Mouse (Mus musculus): ENCODE data around the gene Mier2. TPM values are rescaled to one million over a fixed set of nuclear protein-coding genes. Genes with fewer than 3 reads are reported as not detected.

The Mier2 gene
- polyA plus RNA-seq, 1 experiment from 2014 or later = 74.8 TPM

- ATAC-seq (ENCODE audit: insufficient number of reproducible peaks, insufficient read depth, low FRiP score, low TSS enrichment, low read depth) = no peak
These were observed 19.8 kb upstream of the Mier2 start for GRCm38 (mm10) chr10:79574796-79575195.

GRCm38 (mm10) chr10:79574350-79574749 is 19.4 kb upstream of the Mier2 start:
- Histone ChIP-seq H3K9ac (replicated peaks) (no peak overlapping the region), H3K4me3 (replicated peaks) (no peak overlapping the region), H3K27ac (no peak overlapping the region), H3K4me2 (no peak overlapping the region), H3K9me3 (no peaks in the 10 kb centered on the region), H3K27me3 (peaks cover 6% of the 10 kb centered on the region; the same call in 1 of the 2 replicates), H3K4me1 (replicated peaks) (no peaks in the 10 kb centered on the region), H3K36me3 (no peaks in the 10 kb centered on the region)
- WGBS = 83% methylated on average over 8 of the region's 8 CpGs
- ATAC-seq (ENCODE audit: insufficient number of reproducible peaks, insufficient read depth, low FRiP score, low TSS enrichment, low read depth) = no peak

More at GRCm38 (mm10) chr10:79574796-79575195, 19.8 kb upstream of the Mier2 start:
- Histone ChIP-seq H3K27me3 (peaks cover 9% of the 10 kb centered on the region; the same call in 1 of the 2 replicates), H3K9me3 (no peaks in the 10 kb centered on the region), H3K4me1 (replicated peaks) (no peaks in the 10 kb centered on the region), H3K4me2 (no peak overlapping the region), H3K4me3 (replicated peaks) (no peak overlapping the region), H3K27ac (no peak overlapping the region), H3K9ac (replicated peaks) (no peak overlapping the region), H3K36me3 (no peaks in the 10 kb centered on the region)
- 91% methylated on average over 6 of the region's 6 CpGs for WGBS

GRCm38 (mm10) chr10:79573611-79574010 is 18.6 kb upstream of the Mier2 start:
- Histone ChIP-seq H3K36me3 (no peaks in the 10 kb centered on the region), H3K4me1 (replicated peaks) (no peaks in the 10 kb centered on the region), H3K4me3 (replicated peaks) (no peak overlapping the region), H3K27me3 (no peaks in the 10 kb centered on the region; the same call in 1 of the 2 replicates), H3K9ac (replicated peaks) (no peak overlapping the region), H3K4me2 (no peak overlapping the region), H3K27ac (no peak overlapping the region), H3K9me3 (no peaks in the 10 kb centered on the region)
- ATAC-seq (ENCODE audit: insufficient number of reproducible peaks, insufficient read depth, low FRiP score, low TSS enrichment, low read depth) = no peak
- WGBS = 91% methylated on average over 6 of the region's 6 CpGs

- Histone ChIP-seq H3K4me2 (no peak overlapping the region), H3K27me3 (no peaks in the 10 kb centered on the region), H3K36me3 (no peaks in the 10 kb centered on the region), H3K27ac (no peak overlapping the region), H3K9me3 (peaks cover 9% of the 10 kb centered on the region; the same call in 1 of the 2 replicates), H3K4me3 (replicated peaks) (no peak overlapping the region), H3K4me1 (replicated peaks) (no peaks in the 10 kb centered on the region), H3K9ac (replicated peaks) (no peak overlapping the region)
- ATAC-seq (ENCODE audit: insufficient number of reproducible peaks, insufficient read depth, low FRiP score, low TSS enrichment, low read depth) = no peak
- 90% methylated on average over 2 of the region's 2 CpGs for whole genome bisulfite sequencing
These were observed 16.3 kb upstream of the Mier2 start for GRCm38 (mm10) chr10:79571314-79571713.

- Histone ChIP-seq H3K4me3 (replicated peaks) (no peak overlapping the region), H3K4me2 (no peak overlapping the region), H3K4me1 (replicated peaks) (no peaks in the 10 kb centered on the region), H3K27me3 (no peaks in the 10 kb centered on the region), H3K9ac (replicated peaks) (no peak overlapping the region), H3K9me3 (peaks cover 14% of the 10 kb centered on the region; the same call in 1 of the 2 replicates), H3K36me3 (no peaks in the 10 kb centered on the region), H3K27ac (no peak overlapping the region)
- WGBS = 93% methylated on average over 5 of the region's 5 CpGs
- ATAC-seq (ENCODE audit: insufficient number of reproducible peaks, insufficient read depth, low FRiP score, low TSS enrichment, low read depth) = no peak
These were observed 14.9 kb upstream of the Mier2 start for GRCm38 (mm10) chr10:79569921-79570320.

- peaks cover 17% of the 10 kb centered on the region for H3K9me3 ChIP-seq
- no peaks in the 10 kb centered on the region for H3K36me3 ChIP-seq
- WGBS = 85% methylated on average over 2 of the region's 2 CpGs
- no peak overlapping the region for H3K4me3 ChIP-seq (replicated peaks)
- H3K4me2 ChIP-seq = no peak overlapping the region
- no peak overlapping the region for H3K9ac ChIP-seq (replicated peaks)
- ATAC-seq (ENCODE audit: insufficient number of reproducible peaks, insufficient read depth, low FRiP score, low TSS enrichment, low read depth) = no peak
- no peaks in the 10 kb centered on the region for H3K4me1 ChIP-seq (replicated peaks)
- no peaks in the 10 kb centered on the region for H3K27me3 ChIP-seq
- H3K27ac ChIP-seq = no peak overlapping the region
These were observed 4.7 kb upstream of the Mier2 start for GRCm38 (mm10) chr10:79559716-79560115.

GRCm38 (mm10) chr10:79557496-79557895 is 2.5 kb upstream of the Mier2 start:
- H3K36me3 ChIP-seq = no peaks in the 10 kb centered on the region
- no peak overlapping the region for H3K4me3 ChIP-seq (replicated peaks)
- no peak overlapping the region for H3K27ac ChIP-seq
- peaks cover 6% of the 10 kb centered on the region; the same call in 1 of the 2 replicates for H3K9me3 ChIP-seq
- WGBS = 93% methylated on average over 5 of the region's 5 CpGs
- H3K4me2 ChIP-seq = no peak overlapping the region
- ATAC-seq (ENCODE audit: insufficient number of reproducible peaks, insufficient read depth, low FRiP score, low TSS enrichment, low read depth) = no peak
- H3K4me1 ChIP-seq (replicated peaks) = peaks cover 18% of the 10 kb centered on the region
- no peaks in the 10 kb centered on the region for H3K27me3 ChIP-seq
- no peak overlapping the region for H3K9ac ChIP-seq (replicated peaks)

- no peaks in the 10 kb centered on the region for H3K27me3 ChIP-seq
- H3K4me2 ChIP-seq = no peak overlapping the region
- H3K27ac ChIP-seq = no peak overlapping the region
- no peaks in the 10 kb centered on the region for H3K36me3 ChIP-seq
- ATAC-seq (ENCODE audit: insufficient number of reproducible peaks, insufficient read depth, low FRiP score, low TSS enrichment, low read depth) = no peak
- no peak overlapping the region for H3K4me3 ChIP-seq (replicated peaks)
- 89% methylated on average over 5 of the region's 5 CpGs for WGBS
- no peak overlapping the region for H3K9ac ChIP-seq (replicated peaks)
- peaks cover 23% of the 10 kb centered on the region for H3K4me1 ChIP-seq (replicated peaks)
- H3K9me3 ChIP-seq = peaks cover 6% of the 10 kb centered on the region; the same call in 1 of the 2 replicates
These were observed 2.0 kb upstream of the Mier2 start for GRCm38 (mm10) chr10:79556951-79557350.

- peak; percentile 72 for ATAC-seq (ENCODE audit: insufficient number of reproducible peaks, insufficient read depth, low FRiP score, low TSS enrichment, low read depth)
- no peaks in the 10 kb centered on the region for H3K27me3 ChIP-seq
- peak overlapping the region; percentile 89 for H3K4me2 ChIP-seq
- peaks cover 23% of the 10 kb centered on the region for H3K4me1 ChIP-seq (replicated peaks)
- peaks cover 10% of the 10 kb centered on the region for H3K36me3 ChIP-seq
- H3K9ac ChIP-seq (replicated peaks) = peak overlapping the region; percentile 97
- no peak overlapping the region for H3K27ac ChIP-seq
- H3K4me3 ChIP-seq (replicated peaks) = peak overlapping the region; percentile 96
- 27% methylated on average over 7 of the region's 7 CpGs for WGBS
- H3K9me3 ChIP-seq = peaks cover 4% of the 10 kb centered on the region; the same call in 1 of the 2 replicates
These were observed 282 bp upstream of the Mier2 start for GRCm38 (mm10) chr10:79555238-79555724.

- WGBS = 43% methylated on average over 10 of the region's 10 CpGs
- H3K27ac ChIP-seq = no peak overlapping the region
These were observed 1.3 kb downstream of the Mier2 start for GRCm38 (mm10) chr10:79553691-79554090.

GRCm38 (mm10) chr10:79553176-79553575 is 1.8 kb downstream of the Mier2 start:
- WGBS = 87% methylated on average over 6 of the region's 6 CpGs
- peak overlapping the region; percentile 96 for H3K4me3 ChIP-seq (replicated peaks)
- no peak for ATAC-seq (ENCODE audit: insufficient number of reproducible peaks, insufficient read depth, low FRiP score, low TSS enrichment, low read depth)
- H3K4me1 ChIP-seq (replicated peaks) = peaks cover 23% of the 10 kb centered on the region
- no peaks in the 10 kb centered on the region for H3K27me3 ChIP-seq
- H3K9ac ChIP-seq (replicated peaks) = peak overlapping the region; percentile 97; the same call in 1 of the 2 replicates
- H3K4me2 ChIP-seq = peak overlapping the region; percentile 89
- no peak overlapping the region for H3K27ac ChIP-seq
- H3K9me3 ChIP-seq = no peaks in the 10 kb centered on the region
- peaks cover 31% of the 10 kb centered on the region for H3K36me3 ChIP-seq

More at GRCm38 (mm10) chr10:79553691-79554090, 1.3 kb downstream of the Mier2 start:
- peak overlapping the region; percentile 97 for H3K9ac ChIP-seq (replicated peaks)
- peaks cover 26% of the 10 kb centered on the region for H3K36me3 ChIP-seq
- ATAC-seq (ENCODE audit: insufficient number of reproducible peaks, insufficient read depth, low FRiP score, low TSS enrichment, low read depth) = no peak
- peak overlapping the region; percentile 96 for H3K4me3 ChIP-seq (replicated peaks)
- H3K4me2 ChIP-seq = peak overlapping the region; percentile 89
- H3K4me1 ChIP-seq (replicated peaks) = peaks cover 23% of the 10 kb centered on the region
- H3K9me3 ChIP-seq = no peaks in the 10 kb centered on the region
- H3K27me3 ChIP-seq = no peaks in the 10 kb centered on the region

- Histone ChIP-seq H3K9ac (replicated peaks) (no peak overlapping the region), H3K4me1 (replicated peaks) (peaks cover 23% of the 10 kb centered on the region), H3K27ac (no peak overlapping the region), H3K36me3 (peaks cover 38% of the 10 kb centered on the region), H3K4me2 (0 out of 2 replicates have a peak overlapping the region, but pooled peaks have one; percentile 89), H3K27me3 (no peaks in the 10 kb centered on the region), H3K9me3 (no peaks in the 10 kb centered on the region), H3K4me3 (replicated peaks) (no peak overlapping the region)
- 87% methylated on average over 8 of the region's 8 CpGs for WGBS
- ATAC-seq (ENCODE audit: insufficient number of reproducible peaks, insufficient read depth, low FRiP score, low TSS enrichment, low read depth) = no peak
These were observed 2.5 kb downstream of the Mier2 start for GRCm38 (mm10) chr10:79552531-79552930.

All from limb, embryonic 12.5 days (tissue).